Mouse (Mus musculus) left cerebral cortex, postnatal 4 days (tissue): ENCODE measurements around the gene Smcp. TPM values are rescaled to one million over a fixed set of nuclear protein-coding genes. Genes with fewer than 3 reads are reported as not detected.

Experiments
- DNase-seq: peaks from one replicate; pipeline ENCODE4 v3.0.0-alpha.2; 2022
- intact Hi-C: fragments of 180-260 bp; cut with DNase I; formaldehyde crosslinking; loops from one replicate; pipeline ENCODE4 v1.15.1; 2025
- total RNA-seq, 2 experiments: library from RNA; stranded (reverse); gene quantifications; 2 replicates each; pipeline ENCODE4 v1.2.3; 2021

The Smcp gene
- total RNA-seq, result not detected

DNA sequence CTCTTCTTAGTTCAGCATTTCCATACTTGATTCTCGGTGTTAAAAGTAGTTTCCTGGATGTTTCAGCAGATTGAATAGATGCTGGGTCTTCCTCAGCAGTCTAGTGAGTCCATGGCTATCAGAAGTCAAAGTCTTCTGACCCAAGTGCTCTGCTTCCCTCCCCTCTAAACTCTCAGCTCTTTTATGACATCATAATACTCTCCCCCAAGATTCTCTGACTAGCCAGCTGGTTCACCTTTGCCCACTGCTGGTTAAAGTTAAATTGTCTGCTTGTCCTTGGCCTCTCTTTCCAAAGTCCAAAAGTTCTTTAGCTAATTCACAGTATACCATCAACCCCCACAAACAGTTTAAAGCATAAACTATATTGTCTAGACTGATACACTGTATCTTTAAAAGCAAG, at the start of gene Smcp:
Smcp (minus strand) TSS at position 140 of the 400 bp plus-strand sequence.
- intact Hi-C loops, result no loop called here

DNA sequence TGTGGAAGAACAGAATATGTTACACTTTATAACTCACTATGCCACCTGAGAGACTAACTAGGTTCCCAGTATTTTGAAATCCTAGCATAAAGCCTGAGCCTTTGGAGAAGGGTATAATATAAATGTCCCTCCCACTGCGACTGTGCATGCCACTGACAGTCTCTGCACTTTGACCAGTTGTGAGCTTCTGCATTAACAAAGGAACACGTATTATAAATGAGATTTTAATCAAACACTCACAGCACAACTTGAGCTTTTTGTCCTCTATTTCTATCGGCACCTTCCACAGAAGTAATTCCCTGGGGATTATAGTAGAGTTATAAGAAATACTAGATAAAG, 49.8 kb upstream of the Smcp start:
- DNase-seq, result no peak
- intact Hi-C loops, result no loop called here

More for the DNA sequence above, at the start of gene Smcp:
- no peak for DNase-seq

DNA sequence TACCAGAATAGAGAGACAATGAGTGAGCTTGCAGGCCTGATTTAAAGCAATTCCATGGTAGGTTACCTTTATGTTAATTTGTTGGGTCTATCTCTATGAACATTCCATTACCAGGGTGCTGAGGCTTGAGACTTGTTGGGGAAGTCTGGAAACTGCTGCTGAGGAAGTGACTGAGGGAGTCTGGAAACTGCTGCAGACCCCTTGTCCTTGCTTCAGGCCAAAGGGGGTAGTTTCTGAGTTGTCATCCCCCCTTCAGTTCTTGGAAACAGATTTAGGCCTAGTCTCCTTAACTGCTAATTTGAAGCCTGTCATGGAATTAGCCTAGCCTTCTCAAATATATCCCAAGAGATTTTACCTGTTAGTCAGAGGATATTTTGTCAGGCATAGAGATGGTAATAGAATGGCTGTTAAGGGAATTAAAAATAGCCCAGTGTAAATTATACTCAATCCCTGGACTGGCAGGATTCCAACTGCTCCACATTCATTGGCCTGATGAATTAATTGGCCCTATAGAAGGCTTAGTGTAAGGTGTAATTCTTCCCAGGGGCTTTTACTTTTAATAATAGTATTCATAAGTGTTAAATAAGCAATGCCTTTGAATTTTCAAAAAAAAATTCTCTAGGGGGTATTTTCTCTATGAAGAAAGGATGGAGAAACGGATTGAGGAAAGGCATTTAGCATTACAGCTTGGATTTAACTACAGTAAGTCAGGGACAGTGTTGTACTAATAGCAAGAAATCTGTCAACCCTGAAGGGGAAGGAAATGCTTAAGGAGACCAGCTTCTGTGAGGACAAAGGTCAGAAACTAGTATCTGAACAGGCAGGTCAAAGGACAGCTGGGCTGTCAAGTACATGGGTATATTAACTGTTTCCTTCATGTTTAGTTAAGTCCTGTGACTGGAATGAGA, 49.2 kb upstream of the Smcp start:
- intact Hi-C loops, result no loop called here
- DNase-seq, result no peak

DNA sequence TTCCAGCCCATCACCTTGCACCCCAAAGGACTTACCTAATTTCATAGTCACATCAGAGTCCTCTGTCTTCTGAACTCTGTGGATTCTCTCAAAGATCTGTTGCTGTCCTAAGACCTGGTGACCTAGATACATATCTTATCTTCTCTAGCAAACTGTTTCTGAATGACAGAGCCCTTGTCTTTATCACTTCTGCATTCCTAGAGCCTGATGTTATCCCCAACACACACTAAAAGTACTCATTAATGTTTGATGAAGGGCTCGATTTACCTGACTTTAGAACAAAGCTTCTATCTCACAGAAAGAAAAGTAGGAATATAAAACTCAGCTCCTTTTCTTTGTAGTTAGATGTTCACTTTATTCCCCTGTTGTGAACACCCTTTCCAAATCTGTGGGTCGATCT, 32.8 kb upstream of the Smcp start, which contains the start of gene Lce6a:
Lce6a (minus strand) TSS at position 101 of the 400 bp plus-strand sequence.
- intact Hi-C loops, result no loop called here
- DNase-seq, result no peak

DNA sequence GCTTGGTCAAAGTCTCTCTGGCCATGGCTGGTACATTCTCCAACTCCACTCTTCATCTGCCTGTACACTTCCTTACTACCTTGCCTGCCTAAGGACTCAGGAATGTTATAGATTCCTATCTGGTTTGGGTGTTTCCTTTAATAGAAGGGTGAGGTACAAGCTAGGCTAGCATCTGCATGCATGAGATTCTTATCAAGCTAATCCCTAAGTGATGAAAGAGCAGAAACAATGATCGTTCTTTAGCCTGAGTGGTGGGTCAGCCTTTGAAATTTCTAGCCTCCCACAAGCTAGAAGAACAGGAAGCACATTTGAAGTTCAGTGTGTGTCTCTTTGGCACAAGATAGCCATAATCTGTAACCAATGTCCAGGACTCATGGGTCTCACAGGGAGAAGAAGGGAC, 21.0 kb upstream of the Smcp start:
- intact Hi-C loops, result no loop called here
- no peak for DNase-seq

DNA sequence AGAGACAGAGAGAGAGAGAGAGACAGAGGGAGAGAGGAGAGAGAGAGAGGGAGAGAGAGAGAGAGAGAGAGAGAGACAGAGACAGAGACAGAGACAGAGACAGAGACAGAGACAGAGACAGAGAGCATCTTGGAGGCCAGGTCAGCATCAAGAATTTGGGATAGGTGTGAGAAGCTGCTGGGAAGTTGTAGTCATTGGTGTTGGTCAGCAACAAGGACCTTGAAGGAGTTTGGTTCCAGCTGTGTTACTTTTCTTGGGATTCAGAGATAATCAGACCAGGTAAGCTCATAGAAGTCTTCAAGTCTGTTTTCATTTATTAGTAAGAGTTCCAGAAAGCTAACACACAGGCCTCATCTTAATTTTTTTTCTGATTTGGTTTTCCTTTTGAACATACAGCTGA, 18.6 kb upstream of the Smcp start, which contains the start of gene 2210017I01Rik:
2210017I01Rik (minus strand) TSS at position 101 of the 400 bp plus-strand sequence.
- intact Hi-C loops, result no loop called here
- DNase-seq, result no peak

DNA sequence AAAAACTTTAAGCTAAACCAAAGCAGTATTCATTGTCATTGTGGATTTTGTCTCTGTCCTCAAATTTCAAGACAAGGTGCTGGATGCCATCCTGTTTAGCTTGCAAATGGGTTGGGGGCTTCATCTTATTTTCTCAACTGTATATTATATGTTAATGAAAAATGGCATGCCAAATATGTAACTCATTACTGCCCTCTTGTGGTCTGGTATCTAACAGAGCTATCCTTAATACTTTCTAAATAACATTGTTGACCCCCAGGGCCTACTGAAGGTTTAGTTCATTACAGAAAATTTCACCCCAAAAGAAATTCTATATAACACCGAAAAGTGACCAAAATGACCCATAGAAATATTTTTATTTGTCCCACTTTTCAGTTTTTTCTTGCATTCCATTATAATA, 13.4 kb upstream of the Smcp start:
- intact Hi-C loops, result no loop called here
- no peak for DNase-seq

DNA sequence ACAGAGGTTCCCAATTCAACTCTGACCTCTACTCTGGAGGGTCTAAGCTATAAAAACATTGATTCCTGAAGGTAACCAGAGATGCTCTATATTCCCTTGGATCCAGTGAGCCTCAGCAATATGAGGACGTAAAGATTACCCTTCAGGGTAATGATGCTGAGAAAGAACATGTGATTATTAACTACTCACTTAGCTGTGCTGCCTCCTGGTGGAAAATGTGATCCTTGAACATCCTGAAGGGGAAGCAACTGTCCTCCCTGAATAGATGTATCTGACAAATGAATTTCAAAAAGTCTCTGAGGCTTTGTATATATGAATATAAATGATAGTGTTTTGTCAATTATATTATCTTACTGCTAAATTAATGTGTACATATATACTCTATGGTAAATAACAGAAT, 11.7 kb upstream of the Smcp start:
- intact Hi-C loops, result no loop called here
- no peak for DNase-seq

DNA sequence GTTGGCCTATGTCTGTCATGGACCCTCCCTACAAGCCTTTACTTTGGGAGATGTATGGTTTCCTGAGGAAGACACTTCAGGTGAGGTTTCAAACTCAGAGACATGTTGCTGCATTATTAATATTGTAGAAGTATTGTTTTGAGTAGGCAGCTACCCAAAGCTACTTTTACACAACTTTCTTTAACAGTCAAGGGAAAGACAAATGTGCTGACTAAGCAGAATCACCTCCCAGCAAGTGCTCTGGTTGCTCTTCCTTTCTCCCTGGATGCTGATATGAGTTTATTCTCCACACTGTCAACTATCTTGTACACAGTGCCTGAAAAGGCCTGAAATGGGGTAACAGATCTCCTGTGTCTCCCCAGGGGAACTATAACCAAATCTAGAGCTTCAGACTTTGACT, 11.2 kb upstream of the Smcp start:
- intact Hi-C loops, result no loop called here
- no peak for DNase-seq

DNA sequence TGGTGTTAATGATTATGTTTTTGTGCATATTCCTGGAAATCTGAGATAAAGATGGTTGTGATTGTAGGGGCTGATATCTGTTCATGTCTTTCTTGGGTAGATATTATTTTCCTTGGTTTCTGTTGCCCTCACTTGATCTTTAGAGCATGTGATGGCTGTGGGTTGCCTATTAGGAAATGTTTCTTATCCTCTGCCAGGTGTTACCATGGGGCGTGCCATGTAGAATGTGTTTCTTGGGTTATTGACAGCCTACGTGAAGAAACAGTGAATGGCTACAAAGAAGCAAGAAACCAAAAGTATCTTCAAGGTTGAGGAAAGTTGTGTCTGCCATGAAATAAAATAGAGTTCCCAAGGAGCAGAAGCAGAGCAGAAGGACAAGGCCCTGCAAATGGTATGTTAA, 9.6 kb upstream of the Smcp start:
- DNase-seq, result no peak
- intact Hi-C loops, result no loop called here

DNA sequence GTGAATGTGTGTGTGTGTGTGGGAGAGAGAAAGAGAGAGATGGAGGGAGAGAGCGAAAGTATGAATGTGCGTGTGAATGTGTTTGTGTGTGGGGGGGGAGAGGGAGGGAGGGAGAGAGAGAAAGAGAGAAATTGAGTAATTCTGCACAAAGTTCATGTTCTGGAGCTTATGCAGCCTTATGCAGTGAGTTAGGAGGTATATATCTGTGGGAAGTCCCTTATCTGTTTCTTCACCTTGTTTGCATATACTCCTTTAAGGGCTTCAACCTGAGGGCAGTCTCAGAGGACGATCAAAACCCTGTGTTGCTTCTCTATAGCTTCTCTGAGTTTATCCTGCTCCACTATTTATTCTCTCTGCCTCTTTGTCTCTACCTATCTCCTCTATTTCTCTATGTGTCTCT, 1.6 kb downstream of the Smcp start:
- intact Hi-C loops, result no loop called here
- DNase-seq, result no peak

DNA sequence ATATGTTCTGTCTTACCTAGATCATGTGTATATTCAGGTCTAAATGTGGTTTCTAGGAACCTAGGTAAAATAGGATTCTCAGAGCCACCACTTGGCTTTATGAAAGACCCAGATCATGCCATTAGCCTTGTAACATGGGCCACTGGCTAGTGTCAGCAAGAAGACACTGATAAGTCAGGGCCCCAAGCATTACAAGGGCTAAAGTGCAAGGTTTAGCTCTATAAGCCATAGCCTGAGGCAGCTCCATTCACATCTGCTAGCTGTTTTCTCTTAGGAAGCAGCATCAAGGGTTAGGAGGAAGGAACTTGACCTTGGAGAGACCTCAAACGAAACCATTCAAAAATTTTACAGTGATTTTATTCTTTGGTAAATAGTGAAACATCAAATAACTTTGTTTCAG, 3.7 kb downstream of the Smcp start:
- intact Hi-C loops, result no loop called here
- no peak for DNase-seq

DNA sequence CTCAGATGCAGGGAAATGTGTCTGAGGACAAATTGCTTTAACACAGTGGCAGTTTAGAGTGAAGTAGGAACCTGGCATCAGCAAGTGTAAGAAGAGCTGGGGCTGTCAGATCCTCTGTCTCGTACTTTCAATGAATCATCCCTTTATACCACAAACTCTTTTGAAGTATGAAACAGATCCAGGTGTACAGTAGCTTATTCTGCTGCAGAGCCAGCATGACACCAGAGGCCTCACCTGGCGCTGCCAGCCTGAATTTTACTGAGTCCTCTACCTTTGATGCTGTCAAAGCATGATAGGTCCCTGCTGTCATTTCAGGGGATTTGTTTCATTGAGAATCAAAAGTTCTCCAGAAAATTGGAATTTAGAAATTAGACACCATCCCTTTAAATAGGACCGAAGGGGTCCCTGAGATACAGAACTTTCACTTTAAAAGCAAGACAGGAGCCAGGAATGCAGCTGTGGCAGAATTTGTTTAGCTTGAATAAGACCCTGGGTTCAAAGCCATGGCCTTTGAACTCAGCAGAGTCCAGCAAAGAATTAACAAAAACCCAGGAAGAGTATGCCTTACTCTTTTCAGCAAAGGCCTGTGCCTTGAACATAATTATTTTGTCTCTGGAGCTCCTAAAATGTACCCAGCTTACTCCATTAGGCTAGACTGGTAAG, 5.5 kb downstream of the Smcp start:
- intact Hi-C loops, result no loop called here
- DNase-seq, result no peak

DNA sequence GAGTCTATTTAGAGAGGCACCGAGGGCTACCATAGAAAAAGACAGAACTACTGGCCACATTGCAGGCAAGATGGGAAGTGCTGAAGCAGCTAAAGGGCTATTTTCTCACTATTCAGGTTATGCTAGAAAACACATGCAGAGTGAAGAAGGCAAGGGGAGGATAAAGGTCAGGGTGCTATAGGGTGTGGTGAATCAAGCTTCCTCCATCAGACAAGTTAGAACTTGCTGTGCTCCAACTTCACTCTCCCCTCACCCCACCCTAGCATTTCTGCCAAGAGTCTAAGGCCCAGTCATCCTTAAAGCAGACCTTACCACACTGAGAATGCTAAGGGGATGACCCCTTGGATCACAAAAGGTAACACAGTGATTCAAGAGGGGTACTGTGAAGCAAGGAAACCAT, 9.3 kb downstream of the Smcp start:
- DNase-seq, result no peak
- intact Hi-C loops, result no loop called here

DNA sequence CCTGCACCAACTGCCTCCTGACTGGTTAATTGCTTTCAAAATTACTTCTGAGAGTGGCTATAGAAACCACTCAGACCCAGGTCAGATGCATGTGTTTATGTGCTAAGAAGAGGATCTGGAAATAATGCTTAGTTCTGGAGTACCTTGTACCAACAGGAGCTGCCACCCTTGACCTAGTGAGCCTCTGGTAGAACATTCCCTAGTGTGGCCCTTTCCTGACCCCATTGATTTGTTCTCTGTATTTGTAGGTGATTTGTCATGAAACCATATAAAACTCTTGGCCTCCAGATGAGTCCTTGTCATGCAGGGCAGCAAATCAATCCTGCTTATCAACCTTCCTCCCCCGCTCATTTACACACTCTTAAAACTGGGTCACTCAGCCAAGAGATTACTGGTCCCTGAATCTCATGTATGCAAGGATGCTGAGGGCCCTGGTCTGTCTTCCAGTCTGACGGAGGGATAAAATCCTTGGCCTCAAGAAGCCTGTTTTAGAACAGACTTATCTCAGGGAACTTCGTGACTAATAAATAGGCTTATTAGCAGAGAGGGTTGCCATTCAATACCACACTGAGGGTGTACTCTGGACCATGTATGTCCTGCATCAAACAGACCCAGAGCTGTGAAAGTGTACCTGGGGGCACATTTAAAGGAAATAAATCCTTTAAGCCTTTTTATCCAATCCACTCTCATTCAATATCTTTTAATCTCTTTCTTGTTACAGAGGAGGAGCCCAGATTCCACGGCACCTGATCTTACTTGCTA, 10.0 kb downstream of the Smcp start:
- intact Hi-C loops, result no loop called here
- no peak for DNase-seq

DNA sequence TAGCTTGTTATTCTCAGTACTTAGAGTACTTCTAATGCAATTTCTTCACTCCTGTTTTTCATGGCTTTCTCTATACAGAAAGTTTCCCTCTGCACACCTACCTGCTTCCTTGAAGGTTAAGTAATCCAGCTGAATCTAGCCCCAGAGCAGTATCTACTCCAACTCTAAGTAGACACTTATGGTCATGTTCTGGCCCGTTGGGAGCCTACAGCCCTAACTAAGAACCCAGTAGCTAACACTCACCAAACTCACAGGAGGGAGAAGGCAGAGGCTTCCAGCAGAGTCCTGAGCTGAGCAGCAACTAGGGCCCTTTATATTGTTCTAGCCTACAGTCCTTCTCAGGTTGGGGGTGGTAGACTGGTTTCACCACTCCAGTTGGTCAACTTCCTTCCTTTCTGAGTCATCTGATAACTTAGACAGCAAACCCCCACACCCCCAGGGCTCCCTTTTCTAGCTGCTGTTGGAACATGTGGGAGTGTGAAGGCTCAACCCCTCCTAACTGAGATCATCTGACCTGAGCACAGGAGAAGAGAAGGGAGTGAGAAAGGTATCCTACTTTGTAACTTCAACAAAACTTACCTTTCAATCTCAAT, 15.3 kb downstream of the Smcp start, which contains the start of gene Ivl:
Ivl (minus strand) TSS at position 287 of the 593 bp plus-strand sequence.
- intact Hi-C loops, result no loop called here

DNA sequence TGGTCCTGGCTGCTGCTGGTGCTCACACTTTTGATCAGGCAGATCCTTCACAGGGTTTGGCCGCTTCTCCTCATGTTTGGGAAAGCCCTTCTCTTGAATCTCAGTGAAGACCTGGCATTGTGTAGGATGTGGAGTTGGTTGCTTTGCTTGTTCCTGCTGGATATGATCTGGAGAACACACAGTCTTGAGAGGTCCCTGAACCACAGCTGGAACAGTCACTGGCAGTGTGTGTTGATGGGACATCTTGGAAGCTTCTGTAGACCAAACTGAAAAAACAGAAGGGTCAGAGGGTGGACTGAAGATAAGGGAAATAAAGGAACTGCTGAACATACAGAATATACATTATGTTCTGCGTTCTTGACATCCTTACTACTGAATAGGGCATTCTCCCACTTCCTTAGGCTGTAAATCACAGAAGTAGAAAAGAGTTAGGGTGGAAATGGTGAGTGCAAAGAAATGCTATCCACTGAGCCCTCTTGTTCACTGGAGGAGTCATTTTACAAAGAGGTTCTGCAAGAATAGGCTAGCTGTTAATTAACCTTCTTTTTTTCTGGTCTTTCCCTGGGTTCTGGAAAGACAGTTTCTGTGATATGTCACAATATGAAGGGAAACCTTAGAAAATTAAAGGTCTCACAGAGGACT, 16.2 kb downstream of the Smcp start:
- intact Hi-C loops, result no loop called here
- no peak for DNase-seq

More for the DNA sequence above, 15.3 kb downstream of the Smcp start, which contains the start of gene Ivl:
- no peak for DNase-seq

DNA sequence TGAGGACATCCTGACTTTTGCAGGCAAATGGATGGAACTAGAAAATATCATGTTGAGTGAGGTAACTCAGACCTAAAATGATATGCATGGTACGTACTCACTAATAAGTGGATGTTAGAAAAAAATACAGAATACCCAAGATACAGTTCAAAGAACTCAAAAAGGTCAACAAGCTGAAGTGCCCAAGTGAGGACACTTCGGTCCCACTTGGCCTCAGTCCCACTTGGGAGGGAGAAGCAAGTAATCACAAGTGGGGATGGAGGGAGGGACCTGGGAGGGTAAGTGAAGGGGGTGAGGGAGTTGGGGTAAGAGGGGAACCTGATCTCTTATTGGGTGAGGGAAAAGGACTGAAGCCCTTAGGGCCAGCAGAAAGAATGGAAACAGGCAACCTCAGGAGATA, 20.0 kb downstream of the Smcp start:
- intact Hi-C loops, result no loop called here
- DNase-seq, result no peak

DNA sequence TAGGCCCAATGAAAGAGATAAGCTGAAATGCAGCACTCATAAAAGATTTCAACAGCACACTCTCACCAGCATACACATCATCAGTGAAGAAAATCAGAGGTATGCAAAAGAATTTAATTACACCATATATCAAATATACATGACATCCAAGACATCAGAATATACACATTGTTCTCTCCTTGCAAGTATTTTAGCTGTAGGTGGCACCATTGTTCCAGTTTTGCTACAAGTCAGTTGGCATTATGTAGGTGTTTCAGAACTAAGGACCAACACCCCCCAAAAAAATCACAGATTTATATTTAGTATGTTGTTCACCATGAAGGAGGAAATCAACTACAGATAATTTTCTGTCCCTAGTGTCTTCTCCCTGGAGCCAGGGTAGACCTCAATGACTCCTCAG, 23.4 kb downstream of the Smcp start:
- no peak for DNase-seq
- intact Hi-C loops, result no loop called here

DNA sequence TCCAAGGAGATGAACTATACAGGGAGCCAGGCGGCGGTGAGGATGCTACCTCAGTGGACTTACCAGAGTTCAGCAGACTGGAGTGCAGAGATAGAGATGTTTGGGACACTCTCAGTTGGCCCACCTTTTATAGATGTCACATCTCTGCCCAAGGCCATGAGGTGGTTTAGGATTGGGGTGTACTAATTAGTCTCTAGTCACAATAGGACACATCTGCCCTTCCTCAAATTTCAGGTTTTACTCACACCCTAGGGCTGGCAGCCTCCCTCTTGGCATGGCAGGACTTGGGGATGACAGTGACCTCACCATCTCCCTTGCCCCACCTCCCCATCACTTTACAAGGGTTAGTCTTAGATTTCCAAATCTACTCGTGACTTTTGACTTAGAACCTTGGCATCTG, 54.4 kb downstream of the Smcp start, which contains the start of gene 2310046K23Rik:
2310046K23Rik (minus strand) TSS at position 101 of the 400 bp plus-strand sequence.
- intact Hi-C loops, result no loop called here
- no peak for DNase-seq
